Mouse (Mus musculus): ENCODE data around the gene Rpl27a. TPM values are rescaled to one million over a fixed set of nuclear protein-coding genes. Genes with fewer than 3 reads are reported as not detected.
A peak's percentile ranks its signal among the peaks of the same experiment; 100 is the strongest.

Rpl27a gene
- total RNA-seq (2021), result 100 to 1,000 TPM; 158 to 159 TPM
- long read RNA-seq, transcript Rpl27a-203 (5 exons, 1,158 nt), result major isoform, 88 of 95 reads
- long read RNA-seq, partial matches to known transcripts, result 4 of 95 reads
- long read RNA-seq, other reads (novel, unspliced or antisense), result 3 of 95 reads

DNA sequence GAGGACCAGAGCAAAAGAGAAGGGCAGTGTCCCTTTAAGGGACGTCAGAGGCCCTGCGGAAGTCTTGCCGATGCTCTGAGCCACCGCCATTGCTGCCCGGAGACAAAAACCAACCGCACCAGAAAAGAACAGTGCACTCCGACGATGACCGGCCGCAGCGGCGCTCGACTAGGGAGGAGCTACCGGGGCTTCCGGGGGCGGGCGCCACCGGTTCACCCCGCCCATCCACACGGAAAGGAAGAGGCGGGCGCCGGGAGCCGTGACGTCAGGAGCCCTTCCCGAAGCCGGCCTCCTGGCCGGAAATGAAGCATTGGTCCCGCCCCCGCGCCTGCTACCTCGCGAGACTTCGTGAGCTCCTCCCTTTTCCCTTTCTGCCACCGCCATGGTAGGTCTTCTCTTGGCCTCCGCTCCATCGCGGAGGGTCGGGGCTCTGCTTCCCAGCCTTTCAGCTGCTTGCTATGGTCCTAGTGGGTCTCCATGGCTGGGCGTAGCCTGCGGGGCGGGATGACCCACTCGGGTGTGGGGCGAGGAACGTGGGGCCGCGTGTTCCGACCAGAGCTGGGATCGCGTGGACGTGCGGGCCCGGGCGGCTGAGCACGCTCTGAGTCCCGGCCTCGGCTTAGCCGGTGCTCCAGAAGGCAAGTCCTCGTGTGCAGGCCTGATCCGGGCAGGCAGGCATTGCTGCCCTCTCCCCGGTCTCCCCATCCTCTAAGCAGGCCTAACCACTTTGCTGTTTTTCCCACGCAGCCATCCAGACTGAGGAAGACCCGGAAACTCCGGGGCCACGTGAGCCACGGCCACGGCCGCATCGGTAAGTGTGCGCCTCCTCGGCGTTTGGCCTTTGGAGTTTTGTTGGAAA lies at the start of gene Rpl27a:
Gene Rpl27a, plus strand, starts transcription at position 310 of the 859 bp plus-strand sequence.
- DNase-seq (ENCODE audit: low spot score in 2 of 2), result peak; percentile 99

GRCm38 (mm10) chr7:109470700-109471099 lies 48.2 kb upstream of the Rpl27a start:
- DNase-seq (ENCODE audit: low spot score in 2 of 2), result no peak

DNA sequence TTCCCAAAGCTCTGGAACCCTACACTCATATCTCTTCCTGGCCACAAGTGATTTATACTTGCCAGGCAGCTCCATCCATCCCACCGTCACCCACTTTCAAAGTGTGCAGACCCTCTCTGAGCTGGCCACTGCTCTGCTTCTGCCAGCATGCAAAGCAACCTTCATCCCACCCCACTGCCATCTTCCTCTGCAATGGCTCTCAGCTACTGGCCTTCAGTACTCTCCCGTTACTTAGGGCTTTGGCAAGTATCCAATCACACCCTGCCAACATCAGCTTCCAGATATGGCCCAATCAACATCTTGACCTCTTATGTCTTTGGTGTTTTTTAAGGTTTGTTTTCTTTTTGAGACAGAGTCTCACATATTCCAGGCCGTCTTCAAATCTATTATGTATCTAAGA lies 41.0 kb upstream of the Rpl27a start:
- DNase-seq (ENCODE audit: low spot score in 2 of 2), result no peak

DNA sequence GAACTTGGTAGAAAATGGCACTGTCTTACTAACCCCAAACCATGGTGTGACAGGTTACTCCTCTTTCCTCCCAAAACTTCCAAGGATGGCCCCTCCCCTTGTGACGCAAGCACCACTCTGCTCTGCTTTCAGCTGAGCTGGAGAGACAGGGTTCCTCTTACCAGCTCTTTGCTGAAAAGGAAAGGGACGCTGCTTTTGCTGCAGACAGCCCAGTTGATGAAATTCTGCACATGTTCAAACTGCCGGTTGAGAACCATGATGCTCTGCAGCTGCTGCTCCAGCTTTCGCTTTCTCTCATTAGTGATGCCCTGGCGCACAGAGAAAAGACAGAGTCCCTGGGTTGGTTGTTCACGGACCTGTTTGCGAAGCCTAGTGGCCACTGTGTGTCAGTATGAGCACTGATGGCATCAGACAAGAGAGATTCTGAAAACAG lies 38.2 kb upstream of the Rpl27a start:
- peak in 1 of 2 experiments; percentile 33 for DNase-seq (ENCODE audit: low spot score in 2 of 2)

DNA sequence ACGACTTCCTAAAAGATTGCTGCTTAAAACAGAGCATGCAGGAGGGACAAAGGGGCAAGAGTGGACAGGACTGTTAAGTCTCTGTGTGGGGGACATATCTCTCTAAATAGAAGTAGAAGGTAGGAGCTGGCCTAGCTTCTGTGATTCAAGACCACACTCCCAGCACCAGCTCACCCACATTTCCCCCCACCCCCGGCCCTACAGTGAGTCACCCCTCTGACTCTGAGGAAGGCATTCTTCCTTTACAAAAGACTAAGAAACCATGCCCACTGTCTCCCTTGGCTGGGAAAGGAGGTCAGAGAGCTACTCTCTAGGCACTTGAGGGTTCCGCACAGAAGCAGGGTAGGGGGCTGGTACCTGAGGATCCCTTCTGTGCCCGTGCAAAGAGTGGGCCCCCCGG lies 34.7 kb upstream of the Rpl27a start:
- no peak for DNase-seq (ENCODE audit: low spot score in 2 of 2)

DNA sequence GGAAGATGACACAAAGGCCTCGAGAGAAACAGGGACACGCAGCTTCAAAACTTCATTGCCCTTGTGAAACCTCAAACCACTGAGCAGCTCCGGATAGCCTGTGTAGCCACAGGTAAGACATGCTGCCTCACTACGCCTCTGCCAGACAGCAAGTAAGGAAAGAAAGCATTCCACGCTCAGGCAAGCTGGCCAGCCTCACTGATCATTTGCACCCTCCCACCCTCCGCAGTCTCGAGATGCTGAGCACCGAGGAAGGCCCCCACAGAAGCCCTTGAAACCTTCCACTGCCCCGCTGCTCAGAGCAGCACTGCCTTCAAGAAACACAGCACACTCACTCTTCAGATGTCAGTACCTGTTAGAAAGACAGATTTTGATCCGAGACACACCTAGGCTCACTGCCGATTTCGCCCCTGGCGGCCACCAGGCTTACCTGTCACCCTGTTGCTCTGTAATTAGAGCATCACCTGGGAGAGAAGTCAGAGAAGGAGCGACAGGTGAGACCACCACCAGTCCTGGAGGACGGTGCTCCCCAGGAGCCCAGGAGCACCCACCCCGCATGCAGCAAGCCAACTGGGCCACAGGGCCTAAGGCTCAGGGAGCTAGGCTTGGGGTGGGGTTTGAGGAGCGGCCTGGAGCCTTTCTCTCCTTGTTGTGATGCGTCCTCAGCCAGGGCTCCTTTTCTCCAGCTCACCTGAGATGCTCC lies 26.2 kb upstream of the Rpl27a start:
- peak in 1 of 2 experiments; percentile 6 for DNase-seq (ENCODE audit: low spot score in 2 of 2)

- DNase-seq (ENCODE audit: low spot score in 2 of 2), result peak in 1 of 2 experiments; percentile 53
Observed at GRCm38 (mm10) chr7:109493319-109494316, 25.3 kb upstream of the Rpl27a start.

DNA sequence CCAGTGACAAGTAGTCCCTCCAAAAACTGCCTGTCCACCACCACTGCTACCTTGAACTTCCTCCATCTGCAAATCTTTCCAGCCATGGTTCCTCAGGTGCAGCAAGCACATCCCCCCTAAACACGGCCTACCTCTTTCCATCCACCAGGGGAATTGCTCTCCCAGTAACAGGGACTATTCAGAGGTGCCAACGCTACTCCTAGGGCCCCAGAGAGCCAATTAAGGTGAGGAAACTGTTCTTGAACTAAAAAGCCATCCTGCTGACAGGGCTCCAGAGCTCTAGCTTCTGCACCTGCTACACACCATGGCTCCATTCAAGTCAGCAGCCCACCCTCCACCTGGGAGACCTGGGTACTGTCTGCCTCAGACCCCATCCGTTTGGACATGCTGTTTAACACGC lies 21.4 kb upstream of the Rpl27a start:
- no peak for DNase-seq (ENCODE audit: low spot score in 2 of 2)

- no peak for DNase-seq (ENCODE audit: low spot score in 2 of 2)
Observed at GRCm38 (mm10) chr7:109507119-109507518, 11.8 kb upstream of the Rpl27a start.

GRCm38 (mm10) chr7:109507572-109507971 lies 11.4 kb upstream of the Rpl27a start:
- no peak for DNase-seq (ENCODE audit: low spot score in 2 of 2)

- no peak for DNase-seq (ENCODE audit: low spot score in 2 of 2)
Observed at GRCm38 (mm10) chr7:109508034-109508433, 10.9 kb upstream of the Rpl27a start, which contains the start of gene Trim66. Gene Trim66 (minus strand): TSS chr7:109508134.

GRCm38 (mm10) chr7:109510799-109511198 lies 8.1 kb upstream of the Rpl27a start:
- no peak for DNase-seq (ENCODE audit: low spot score in 2 of 2)

- DNase-seq (ENCODE audit: low spot score in 2 of 2), result no peak
Observed at GRCm38 (mm10) chr7:109511838-109512237, 7.1 kb upstream of the Rpl27a start.

DNA sequence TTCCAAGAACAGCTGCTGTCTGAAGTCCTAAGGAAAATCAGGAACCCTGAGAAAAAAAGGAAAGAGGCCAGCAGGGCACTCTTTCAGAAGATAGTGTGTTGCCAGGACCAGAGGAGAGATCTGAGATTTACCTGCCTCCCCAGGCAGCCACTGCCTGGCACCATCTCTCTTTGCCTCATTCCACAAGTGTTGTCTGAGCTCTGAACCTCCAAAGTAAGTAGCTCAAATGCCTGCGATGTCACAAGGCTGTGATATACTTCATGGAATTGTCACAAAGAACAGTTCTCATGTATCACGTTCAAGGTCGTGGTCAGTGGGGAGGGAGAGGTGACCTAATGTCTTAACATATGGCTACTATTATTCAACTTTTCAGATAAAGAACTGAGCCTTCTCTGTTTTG lies 2.4 kb upstream of the Rpl27a start:
- DNase-seq (ENCODE audit: low spot score in 2 of 2), result no peak

DNA sequence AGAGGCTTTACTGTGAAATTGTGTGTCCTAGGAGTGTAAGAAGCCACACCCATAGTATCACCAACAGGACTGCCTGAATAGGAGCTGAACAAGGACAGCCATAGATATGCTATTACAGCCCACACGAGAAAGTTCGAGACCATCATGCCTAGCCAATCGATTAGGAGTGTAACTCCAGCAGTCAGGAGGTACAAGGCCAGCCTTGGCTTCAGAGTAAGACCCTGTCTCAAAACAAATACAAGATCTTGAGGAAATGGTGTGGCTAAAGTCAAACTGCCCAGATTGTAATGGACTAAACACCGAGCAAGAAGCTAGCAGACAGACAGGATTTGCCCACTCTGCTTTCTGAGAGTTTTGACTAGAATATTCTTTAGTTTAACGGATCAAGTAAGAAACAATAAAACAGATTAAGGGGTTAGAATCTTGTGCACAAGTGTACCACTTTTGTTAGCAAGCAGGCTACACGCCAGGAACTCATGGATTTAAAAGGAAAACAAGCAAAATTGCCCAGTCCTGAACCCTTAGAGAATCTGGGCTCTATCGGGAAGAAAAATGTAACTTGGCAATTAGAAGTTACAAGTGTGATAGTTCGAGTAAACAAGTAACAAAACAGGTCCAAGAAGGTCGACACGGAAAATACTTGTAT lies 788 bp upstream of the Rpl27a start:
- peak in 1 of 2 experiments; percentile 11 for DNase-seq (ENCODE audit: low spot score in 2 of 2)

- no peak for DNase-seq (ENCODE audit: low spot score in 2 of 2)
Observed at GRCm38 (mm10) chr7:109519936-109520335, 989 bp downstream of the Rpl27a start.

GRCm38 (mm10) chr7:109522084-109522483 lies 3.1 kb downstream of the Rpl27a start:
- DNase-seq (ENCODE audit: low spot score in 2 of 2), result no peak

DNA sequence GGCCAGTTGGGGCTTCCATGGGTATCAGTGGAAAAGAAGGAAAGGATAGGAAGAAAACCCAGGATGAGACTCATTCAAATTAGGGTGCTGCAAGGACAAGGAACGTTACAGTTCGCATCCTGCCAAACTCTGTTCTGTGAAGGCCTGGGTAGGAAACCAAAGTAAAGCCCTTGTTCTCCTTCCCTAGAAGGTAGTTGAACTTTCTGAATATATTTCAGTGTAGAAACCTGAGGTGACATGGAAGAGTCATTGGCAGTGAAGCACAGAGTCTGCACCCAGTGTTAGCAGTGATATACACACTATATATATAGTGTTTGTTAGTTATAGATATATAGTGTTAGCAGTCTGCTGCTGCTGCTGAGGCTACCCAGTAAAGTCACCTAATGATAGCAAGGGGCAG lies 4.4 kb downstream of the Rpl27a start:
- no peak for DNase-seq (ENCODE audit: low spot score in 2 of 2)

GRCm38 (mm10) chr7:109523741-109524441 lies 4.9 kb downstream of the Rpl27a start:
- DNase-seq (ENCODE audit: low spot score in 2 of 2), result no peak

- DNase-seq (ENCODE audit: low spot score in 2 of 2), result no peak
Observed at GRCm38 (mm10) chr7:109524442-109524744, 5.4 kb downstream of the Rpl27a start.

All from layer of hippocampus, adult 18-20 months (tissue).